ENCODE assay signal across 20 mouse cellular contexts in the genomic region with DNA sequence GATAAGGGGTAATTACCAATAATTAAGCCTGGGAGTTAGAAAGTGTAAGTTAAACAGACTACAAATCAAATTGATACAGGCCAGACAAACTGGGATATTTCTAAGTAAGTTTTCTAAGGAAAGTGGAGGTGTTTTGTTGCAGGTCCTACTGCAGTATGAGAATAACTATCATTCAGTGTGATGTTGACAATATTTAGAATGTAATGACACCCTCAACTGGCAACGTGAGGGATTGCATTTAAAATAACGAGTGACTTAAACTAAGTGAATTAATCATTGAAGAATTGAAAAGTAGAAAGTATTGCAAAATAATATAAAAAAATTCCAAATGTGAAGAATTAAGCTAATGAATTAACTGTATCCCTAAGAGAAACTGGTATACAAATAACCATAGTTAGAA. TPM values are rescaled to one million over a fixed set of nuclear protein-coding genes. Genes with fewer than 3 reads are reported as not detected.
DNase-seq lines count a peak whose midpoint lies in the region; ATAC-seq lines count a peak whose summit lies in the region.
"Had no signal": no experiment of that assay in that cellular context is flagged by ENCODE, and none has a peak within 500 bp of the region (broad histone marks: within the 10 kb centered on the region; RNA-seq: fewer than 3 reads in every experiment).

No protein-coding gene starts in this region.

- H3K27me3 ChIP-seq in midbrain, embryonic 14.5 days (ENCODE audit: control insufficient read depth, insufficient read depth, low read length), result no peaks in the 10 kb centered on the region
- no peaks in the 10 kb centered on the region for H3K27me3 ChIP-seq in midbrain, embryonic 16.5 days (ENCODE audit: control insufficient read depth, insufficient read depth, low read depth, low read length)
- H3K27me3 ChIP-seq: neural tube, embryonic 15.5 days had no signal

- no peaks in the 10 kb centered on the region for H3K9me3 ChIP-seq in midbrain, embryonic 14.5 days (ENCODE audit: control insufficient read depth, low read length)
- H3K9me3 ChIP-seq in midbrain, embryonic 16.5 days (replicated peaks; ENCODE audit: control insufficient read depth, low read length, poor library complexity, severe bottlenecking), result no peaks in the 10 kb centered on the region
- H3K9me3 ChIP-seq: neural tube, embryonic 15.5 days had no signal

- WGBS in midbrain, embryonic 14.5 days, result 38% methylated on average over 2 of the region's 2 CpGs
- WGBS in midbrain, embryonic 16.5 days, result 46% methylated on average over 2 of the region's 2 CpGs

- no peaks in the 10 kb centered on the region for H3K36me3 ChIP-seq in midbrain, embryonic 14.5 days (ENCODE audit: control insufficient read depth, insufficient read depth, low read length)
- H3K36me3 ChIP-seq in midbrain, embryonic 16.5 days (ENCODE audit: control insufficient read depth, insufficient read depth, low read length), result no peaks in the 10 kb centered on the region
- H3K36me3 ChIP-seq: neural tube, embryonic 15.5 days had no signal

- intact Hi-C loops in gastrocnemius, postnatal 36 days (cut with DNase I), result loop anchor here (5.0 kb wide), 1 partner anchor 52 kb away; no protein-coding TSS in a partner anchor

- no peak overlapping the region for H3K4me2 ChIP-seq in midbrain, embryonic 14.5 days (ENCODE audit: low read length)
- H3K4me2 ChIP-seq in midbrain, embryonic 16.5 days (ENCODE audit: low read length), result no peak overlapping the region
- H3K4me2 ChIP-seq: hindbrain, embryonic 14.5 days; liver, embryonic 11.5 days; neural tube, embryonic 15.5 days had no signal

- ATAC-seq in midbrain, embryonic 14.5 days (ENCODE audit: low FRiP score, low TSS enrichment), result no peak
- no peak for ATAC-seq in midbrain, embryonic 16.5 days
- ATAC-seq: forebrain, embryonic 16.5 days had no signal

- peak; percentile 19 for DNase-seq in gastrocnemius, adult 18-20 months (ENCODE audit: low spot score)
- no peak for DNase-seq in gastrocnemius, postnatal 36 days
- peak; percentile 9 for DNase-seq in kidney, adult 9 months
- DNase-seq in kidney, adult 8-10 months, result no peak
- DNase-seq in midbrain, embryonic 14.5 days, result peak; percentile 18
- no peak for DNase-seq in cerebellum, postnatal 14 days
- DNase-seq in ovary, postnatal 14 days (ENCODE audit: low spot score), result no peak
- DNase-seq: adrenal gland, adult 8-10 months; kidney, postnatal 14 days had no signal

- H3K9ac ChIP-seq in midbrain, embryonic 14.5 days (replicated peaks; ENCODE audit: low read length), result no peak overlapping the region
- no peak overlapping the region for H3K9ac ChIP-seq in midbrain, embryonic 16.5 days (ENCODE audit: low read depth, low read length)
- H3K9ac ChIP-seq: hindbrain, embryonic 14.5 days; neural tube, embryonic 15.5 days had no signal

- no peak overlapping the region for H3K27ac ChIP-seq in midbrain, embryonic 14.5 days (replicated peaks; ENCODE audit: low read depth, low read length)
- H3K27ac ChIP-seq in midbrain, embryonic 16.5 days (ENCODE audit: low read length), result no peak overlapping the region
- H3K27ac ChIP-seq: hindbrain, embryonic 14.5 days; macrophage; neural tube, embryonic 15.5 days had no signal

- H3K4me1 ChIP-seq in midbrain, embryonic 14.5 days (ENCODE audit: control insufficient read depth, insufficient read depth, low read length), result no peaks in the 10 kb centered on the region
- no peaks in the 10 kb centered on the region for H3K4me1 ChIP-seq in midbrain, embryonic 16.5 days (ENCODE audit: control insufficient read depth, insufficient read depth, low read length)
- H3K4me1 ChIP-seq: neural tube, embryonic 15.5 days had no signal

- no peak overlapping the region for H3K4me3 ChIP-seq in midbrain, embryonic 14.5 days (replicated peaks; ENCODE audit: low read depth, low read length)
- no peak overlapping the region for H3K4me3 ChIP-seq in midbrain, embryonic 16.5 days (ENCODE audit: low read depth, low read length)
- H3K4me3 ChIP-seq: neural tube, embryonic 15.5 days had no signal

RNA-seq across cellular contexts. Expression of gene Ctnna3, which starts 49.0 kb away (rescaled TPM):
- 10 to 100 TPM; 22.0 to 26.9 TPM for total RNA-seq in gastrocnemius, adult 18-20 months (2021)
- 10 to 100 TPM; 17.1 to 18.3 TPM for total RNA-seq in gastrocnemius, postnatal 36 days (2021)
- 0.94 and 1.1 TPM in 2 replicates for polyA plus RNA-seq in midbrain, embryonic 14.5 days (2014; fragmentation: Nextera tagmentation; extraction: Ambion mirVana)
- polyA plus RNA-seq in midbrain, embryonic 16.5 days (2015; fragmentation: Nextera tagmentation; extraction: Ambion mirVana), result 0.98 and 1.0 TPM in 2 replicates
- total RNA-seq: monocyte, adult 5-6 weeks had no signal
- polyA plus RNA-seq: macrophage had no signal

RNA-seq across cellular contexts. Expression of gene Gm7075, which starts 57.4 kb away (rescaled TPM):
- not detected for total RNA-seq in gastrocnemius, adult 18-20 months (2021)
- not detected for total RNA-seq in gastrocnemius, postnatal 36 days (2021)
- polyA plus RNA-seq in midbrain, embryonic 14.5 days (2014; fragmentation: Nextera tagmentation; extraction: Ambion mirVana), result not detected in 2 replicates
- polyA plus RNA-seq in midbrain, embryonic 16.5 days (2015; fragmentation: Nextera tagmentation; extraction: Ambion mirVana), result not detected in 2 replicates
- total RNA-seq: adrenal gland, adult 8-10 months; gastrocnemius, postnatal 4 days; left cerebral cortex, postnatal 10 days; monocyte, adult 5-6 weeks had no signal
- polyA plus RNA-seq: embryonic facial prominence, embryonic 14.5 days; forebrain, embryonic 16.5 days; hindbrain, embryonic 14.5 days; liver, embryonic 11.5 days; macrophage; neural tube, embryonic 15.5 days; thymus, postnatal 0 days had no signal

Comparison
In these comparisons a context has a peak if more than half of its experiments do, and no peak if none do; other contexts are left out.
1. DNase-seq: peak in gastrocnemius, adult 18-20 months (single experiment), kidney, adult 9 months (single experiment) and midbrain, embryonic 14.5 days (single experiment); none in gastrocnemius, postnatal 36 days (0 of 2), kidney, adult 8-10 months (0 of 2), cerebellum, postnatal 14 days (0 of 2) and ovary, postnatal 14 days (single experiment).